10 mouse cellular contexts compared by ENCODE assay signal in the genomic region with DNA sequence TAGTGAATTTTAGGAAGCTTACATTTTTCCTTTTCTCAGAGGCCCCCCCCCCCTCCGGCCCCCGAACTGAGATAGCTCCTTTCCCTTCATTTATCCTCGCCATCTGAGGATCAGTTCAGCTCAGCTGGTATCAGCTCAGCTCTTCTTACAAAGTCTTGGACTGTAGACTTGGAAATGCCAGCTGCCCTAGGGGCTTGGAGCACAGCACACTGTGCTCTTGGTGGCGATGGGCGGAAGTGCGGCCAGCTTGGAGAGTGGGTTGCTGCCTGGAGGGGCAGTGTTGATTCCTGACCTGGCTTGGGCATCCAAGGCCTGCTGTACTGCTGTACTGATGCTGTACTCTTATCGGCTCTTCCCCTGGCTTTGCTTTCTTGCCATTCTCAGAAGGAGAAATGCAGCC.
DNase-seq lines count a peak whose midpoint lies in the region; ATAC-seq and TF ChIP-seq lines count a peak whose summit lies in the region.
"Had no signal": no experiment of that assay in that cellular context is flagged by ENCODE, and none has a peak within 500 bp of the region (broad histone marks: within the 10 kb centered on the region; RNA-seq: fewer than 3 reads in every experiment).

No protein-coding gene starts in this region.

- no peak for TF ChIP-seq EP300 in stomach, postnatal 0 days (optimal IDR thresholded peaks at IDR 0.05)

- 78% methylated on average over 7 of the region's 7 CpGs for WGBS in forebrain, postnatal 0 days
- 80% methylated on average over 7 of the region's 7 CpGs for WGBS in forebrain, embryonic 13.5 days
- 86% methylated on average over 7 of the region's 7 CpGs for WGBS in kidney, postnatal 0 days
- WGBS in stomach, postnatal 0 days = 79% methylated on average over 7 of the region's 7 CpGs
- WGBS in kidney, adult 2 months = 88% methylated on average over 7 of the region's 7 CpGs

- no peak overlapping the region for H3K4me3 ChIP-seq in forebrain, postnatal 0 days (ENCODE audit: low read depth, low read length)
- no peak overlapping the region for H3K4me3 ChIP-seq in forebrain, embryonic 13.5 days
- H3K4me3 ChIP-seq in kidney, postnatal 0 days (replicated peaks; ENCODE audit: low read depth, low read length) = no peak overlapping the region
- no peak overlapping the region for H3K4me3 ChIP-seq in stomach, postnatal 0 days (ENCODE audit: low read depth, low read length)
- no peak overlapping the region for H3K4me3 ChIP-seq in kidney, adult 2 months (ENCODE audit: insufficient read depth, low read depth, low read length)
- H3K4me3 ChIP-seq: forebrain, embryonic 15.5 days; liver, embryonic 15.5 days had no signal

- H3K4me1 ChIP-seq in forebrain, postnatal 0 days (ENCODE audit: insufficient read depth) = no peaks in the 10 kb centered on the region
- no peaks in the 10 kb centered on the region for H3K4me1 ChIP-seq in forebrain, embryonic 13.5 days
- no peaks in the 10 kb centered on the region for H3K4me1 ChIP-seq in kidney, postnatal 0 days (replicated peaks; ENCODE audit: insufficient read depth, low read length)
- no peaks in the 10 kb centered on the region for H3K4me1 ChIP-seq in stomach, postnatal 0 days (replicated peaks; ENCODE audit: control insufficient read depth, insufficient read depth)
- H3K4me1 ChIP-seq in kidney, adult 2 months (ENCODE audit: control insufficient read depth, insufficient read depth, low read length) = no peaks in the 10 kb centered on the region
- H3K4me1 ChIP-seq: forebrain, embryonic 15.5 days; liver, embryonic 15.5 days had no signal

- ATAC-seq in forebrain, postnatal 0 days = no peak
- no peak for ATAC-seq in forebrain, embryonic 13.5 days
- no peak for ATAC-seq in kidney, postnatal 0 days (replicated peaks; ENCODE audit: low FRiP score, low read depth)
- no peak; the same call in 1 of the 2 replicates for ATAC-seq in stomach, postnatal 0 days (ENCODE audit: low FRiP score, low TSS enrichment)
- ATAC-seq: forebrain, embryonic 15.5 days had no signal

- H3K27ac ChIP-seq in forebrain, postnatal 0 days (ENCODE audit: low read depth, low read length) = no peak overlapping the region
- H3K27ac ChIP-seq in forebrain, embryonic 13.5 days = no peak overlapping the region
- no peak overlapping the region for H3K27ac ChIP-seq in kidney, postnatal 0 days
- no peak overlapping the region for H3K27ac ChIP-seq in stomach, postnatal 0 days (replicated peaks)
- no peak overlapping the region for H3K27ac ChIP-seq in kidney, adult 2 months (ENCODE audit: insufficient read depth, low read depth, low read length)
- H3K27ac ChIP-seq: forebrain, embryonic 15.5 days; liver, embryonic 15.5 days had no signal

- no peak overlapping the region for H3K9ac ChIP-seq in forebrain, postnatal 0 days
- H3K9ac ChIP-seq in forebrain, embryonic 13.5 days = no peak overlapping the region
- no peak overlapping the region for H3K9ac ChIP-seq in kidney, postnatal 0 days (ENCODE audit: low read depth, low read length)
- no peak overlapping the region for H3K9ac ChIP-seq in stomach, postnatal 0 days (ENCODE audit: low read length)
- H3K9ac ChIP-seq: forebrain, embryonic 15.5 days; liver, embryonic 15.5 days had no signal

- TF ChIP-seq CTCF in forebrain, postnatal 0 days (IDR thresholded peaks at IDR 0.05; ENCODE audit: low read depth) = peak; percentile 41
- 0 out of 2 replicates have a peak, but pooled peaks have one; percentile 4 for TF ChIP-seq CTCF in kidney, postnatal 0 days (IDR thresholded peaks at IDR 0.05; ENCODE audit: low read depth)
- TF ChIP-seq CTCF in stomach, postnatal 0 days (IDR thresholded peaks at IDR 0.05; ENCODE audit: low read depth) = peak; percentile 44; the same call in 1 of the 2 replicates
- no peak for TF ChIP-seq CTCF in kidney, adult 2 months (conservative IDR thresholded peaks at IDR 0.05; ENCODE audit: insufficient read depth, insufficient read length, low read depth, low read length)

- H3K4me2 ChIP-seq in forebrain, postnatal 0 days (ENCODE audit: low read depth) = no peak overlapping the region
- H3K4me2 ChIP-seq in forebrain, embryonic 13.5 days = no peak overlapping the region
- H3K4me2 ChIP-seq in kidney, postnatal 0 days (ENCODE audit: low read length) = no peak overlapping the region
- no peak overlapping the region for H3K4me2 ChIP-seq in stomach, postnatal 0 days (replicated peaks; ENCODE audit: low read depth)
- H3K4me2 ChIP-seq: forebrain, embryonic 15.5 days; liver, embryonic 15.5 days had no signal

- H3K36me3 ChIP-seq in forebrain, postnatal 0 days (ENCODE audit: insufficient read depth) = no peaks in the 10 kb centered on the region
- no peaks in the 10 kb centered on the region for H3K36me3 ChIP-seq in forebrain, embryonic 13.5 days (ENCODE audit: poor library complexity, severe bottlenecking)
- H3K36me3 ChIP-seq in kidney, postnatal 0 days (ENCODE audit: insufficient read depth, low read length) = no peaks in the 10 kb centered on the region
- H3K36me3 ChIP-seq in stomach, postnatal 0 days (ENCODE audit: control insufficient read depth, insufficient read depth, low read length) = no peaks in the 10 kb centered on the region
- no peaks in the 10 kb centered on the region for H3K36me3 ChIP-seq in kidney, adult 2 months (ENCODE audit: control insufficient read depth, insufficient read depth, low read length)
- H3K36me3 ChIP-seq: forebrain, embryonic 15.5 days; liver, embryonic 15.5 days had no signal

- H3K9me3 ChIP-seq in forebrain, postnatal 0 days (ENCODE audit: low read length) = no peaks in the 10 kb centered on the region
- H3K9me3 ChIP-seq in forebrain, embryonic 13.5 days (replicated peaks) = peaks cover 4% of the 10 kb centered on the region; the same call in 1 of the 2 replicates
- H3K9me3 ChIP-seq in kidney, postnatal 0 days (replicated peaks; ENCODE audit: low read length) = no peaks in the 10 kb centered on the region
- H3K9me3 ChIP-seq in stomach, postnatal 0 days (ENCODE audit: control insufficient read depth, low read length) = no peaks in the 10 kb centered on the region
- H3K9me3 ChIP-seq: forebrain, embryonic 15.5 days; liver, embryonic 15.5 days had no signal

- TF ChIP-seq POLR2A in kidney, adult 2 months (IDR thresholded peaks at IDR 0.05; ENCODE audit: low read depth, low read length) = no peak

- DNase-seq in forebrain, postnatal 0 days = no peak
- DNase-seq in kidney, postnatal 0 days (ENCODE audit: low spot score) = no peak
- no peak for DNase-seq in kidney, postnatal 14 days
- DNase-seq in thymus, postnatal 14 days = peak; percentile 14
- no peak for DNase-seq in thymus, adult 18-20 months
- no peak for DNase-seq in stomach, postnatal 0 days (ENCODE audit: low spot score)
- DNase-seq in kidney, adult 2 months = no peak

- no peaks in the 10 kb centered on the region for H3K27me3 ChIP-seq in forebrain, postnatal 0 days (ENCODE audit: insufficient read depth, low read length)
- H3K27me3 ChIP-seq in forebrain, embryonic 13.5 days = no peaks in the 10 kb centered on the region
- no peaks in the 10 kb centered on the region for H3K27me3 ChIP-seq in kidney, postnatal 0 days (ENCODE audit: insufficient read depth, low read length)
- no peaks in the 10 kb centered on the region for H3K27me3 ChIP-seq in stomach, postnatal 0 days (ENCODE audit: control insufficient read depth, insufficient read depth, low read length)
- H3K27me3 ChIP-seq in kidney, adult 2 months (replicated peaks; ENCODE audit: control insufficient read depth, insufficient read depth, low read length) = no peaks in the 10 kb centered on the region
- H3K27me3 ChIP-seq: forebrain, embryonic 15.5 days; liver, embryonic 15.5 days had no signal
